Mouse (Mus musculus) cortical plate, adult 2 months (tissue): ENCODE results near the gene Ago3.

Source experiments
- CTCF ChIP-seq: fragments of 200-500 bp; IDR thresholded peaks from 2 replicates; pipeline ENCODE4 v1.5.1; 2011; ENCODE audit warnings: mild to moderate bottlenecking, control low read depth, low read length; ENCODE audit not compliant: insufficient read depth; ENCODE audit errors: extremely low read depth
- POLR2A ChIP-seq: fragments of 200-500 bp; IDR thresholded peaks from 2 replicates; pipeline ENCODE4 v1.6.1; 2011; ENCODE audit warnings: mild to moderate bottlenecking, low read length, control low read depth; ENCODE audit not compliant: insufficient read depth; ENCODE audit errors: extremely low read depth

DNA sequence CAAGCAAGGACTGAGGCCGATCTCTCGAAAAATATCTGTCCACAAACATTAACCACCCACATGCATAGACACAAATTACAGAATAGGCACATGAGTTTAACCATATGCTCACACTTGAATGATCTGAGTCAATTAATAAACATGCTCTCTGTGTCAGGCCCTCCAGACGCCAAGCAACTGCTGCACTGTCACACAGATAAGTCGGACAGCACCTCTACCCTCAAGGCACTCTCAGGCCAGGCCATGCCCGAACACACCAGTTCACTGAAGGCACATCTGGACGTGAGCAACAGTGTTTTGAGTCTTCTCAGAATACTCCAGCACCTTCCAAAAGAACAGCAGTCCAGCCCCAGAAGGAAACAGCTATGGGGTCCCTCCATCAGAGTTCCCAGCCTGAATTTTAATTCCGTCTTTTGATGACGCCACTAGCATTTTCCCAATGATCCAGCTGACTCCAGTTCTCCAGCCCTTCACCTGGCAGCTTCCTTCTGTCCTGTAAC is 36.9 kb upstream of the Ago3 start:
- TF ChIP-seq CTCF (no peak), POLR2A (no peak)
